Mouse (Mus musculus): Measurements from ENCODE around the gene Tiprl. TPM values are rescaled to one million over a fixed set of nuclear protein-coding genes. Genes with fewer than 3 reads are reported as not detected.

The Tiprl gene
- polyA plus RNA-seq, 1 experiment from 2014 or later = 108 TPM

- H3K4me3 ChIP-seq = no peak overlapping the region
- no peaks in the 10 kb centered on the region for H3K36me3 ChIP-seq
- peaks cover 3% of the 10 kb centered on the region; the same call in 1 of the 2 replicates for H3K4me1 ChIP-seq
- 0 out of 2 replicates have a peak, but pooled peaks cover 1% of the 10 kb centered on the region for H3K27me3 ChIP-seq (replicated peaks)
- no peaks in the 10 kb centered on the region for H3K9me3 ChIP-seq
- no peak overlapping the region for H3K4me2 ChIP-seq (replicated peaks)
- no peak overlapping the region for H3K27ac ChIP-seq
- H3K9ac ChIP-seq = no peak overlapping the region
- ATAC-seq (ENCODE audit: low FRiP score, low read depth) = no peak
- 79% methylated on average over 10 of the region's 10 CpGs for WGBS
Observed at GRCm38 (mm10) chr1:165188806-165189580, 47.8 kb downstream of the Tiprl start.

GRCm38 (mm10) chr1:165187357-165187756, 49.4 kb downstream of the Tiprl start:
- no peak overlapping the region for H3K4me2 ChIP-seq (replicated peaks)
- H3K27me3 ChIP-seq (replicated peaks) = no peaks in the 10 kb centered on the region
- H3K4me3 ChIP-seq = no peak overlapping the region
- no peak overlapping the region for H3K27ac ChIP-seq
- H3K4me1 ChIP-seq = no peaks in the 10 kb centered on the region; the same call in 1 of the 2 replicates
- no peak overlapping the region for H3K9ac ChIP-seq
- H3K9me3 ChIP-seq = no peaks in the 10 kb centered on the region
- ATAC-seq (ENCODE audit: low FRiP score, low read depth) = 0 out of 2 replicates have a peak, but pooled peaks have one; percentile 27
- no peaks in the 10 kb centered on the region for H3K36me3 ChIP-seq
- 46% methylated on average over 5 of the region's 5 CpGs for WGBS

GRCm38 (mm10) chr1:165186491-165186890, 50.3 kb downstream of the Tiprl start:
- 85% methylated on average over 12 of the region's 12 CpGs for WGBS
- Histone ChIP-seq H3K27me3 (replicated peaks) (no peaks in the 10 kb centered on the region), H3K4me3 (no peak overlapping the region), H3K4me1 (no peaks in the 10 kb centered on the region; the same call in 1 of the 2 replicates), H3K9ac (no peak overlapping the region), H3K36me3 (no peaks in the 10 kb centered on the region), H3K27ac (no peak overlapping the region), H3K4me2 (replicated peaks) (no peak overlapping the region), H3K9me3 (no peaks in the 10 kb centered on the region)
- ATAC-seq (ENCODE audit: low FRiP score, low read depth) = no peak

GRCm38 (mm10) chr1:165185116-165185515, 51.7 kb downstream of the Tiprl start:
- Histone ChIP-seq H3K9me3 (no peaks in the 10 kb centered on the region), H3K9ac (no peak overlapping the region), H3K4me1 (no peaks in the 10 kb centered on the region; the same call in 1 of the 2 replicates), H3K36me3 (no peaks in the 10 kb centered on the region), H3K4me3 (no peak overlapping the region), H3K4me2 (replicated peaks) (no peak overlapping the region), H3K27ac (no peak overlapping the region), H3K27me3 (replicated peaks) (no peaks in the 10 kb centered on the region)
- 69% methylated on average over 7 of the region's 7 CpGs for WGBS
- ATAC-seq (ENCODE audit: low FRiP score, low read depth) = no peak

GRCm38 (mm10) chr1:165184178-165184577, 52.6 kb downstream of the Tiprl start:
- Histone ChIP-seq H3K4me1 (no peaks in the 10 kb centered on the region; the same call in 1 of the 2 replicates), H3K9me3 (no peaks in the 10 kb centered on the region), H3K4me3 (no peak overlapping the region), H3K36me3 (no peaks in the 10 kb centered on the region), H3K9ac (no peak overlapping the region), H3K27me3 (replicated peaks) (no peaks in the 10 kb centered on the region), H3K4me2 (replicated peaks) (no peak overlapping the region), H3K27ac (no peak overlapping the region)
- ATAC-seq (ENCODE audit: low FRiP score, low read depth) = no peak
- 88% methylated on average over 3 of the region's 3 CpGs for WGBS

- no peaks in the 10 kb centered on the region for H3K36me3 ChIP-seq
- H3K4me2 ChIP-seq (replicated peaks) = no peak overlapping the region
- H3K27ac ChIP-seq = no peak overlapping the region
- H3K9me3 ChIP-seq = no peaks in the 10 kb centered on the region
- no peaks in the 10 kb centered on the region; the same call in 1 of the 2 replicates for H3K4me1 ChIP-seq
- H3K9ac ChIP-seq = no peak overlapping the region
- no peak overlapping the region for H3K4me3 ChIP-seq
- 85% methylated on average over 6 of the region's 6 CpGs for WGBS
- ATAC-seq (ENCODE audit: low FRiP score, low read depth) = no peak
- H3K27me3 ChIP-seq (replicated peaks) = no peaks in the 10 kb centered on the region
Observed at GRCm38 (mm10) chr1:165183400-165183799, 53.4 kb downstream of the Tiprl start.

GRCm38 (mm10) chr1:165179321-165179720, 57.5 kb downstream of the Tiprl start:
- Histone ChIP-seq H3K4me2 (replicated peaks) (no peak overlapping the region), H3K27ac (no peak overlapping the region), H3K9ac (no peak overlapping the region), H3K27me3 (replicated peaks) (no peaks in the 10 kb centered on the region), H3K9me3 (no peaks in the 10 kb centered on the region), H3K4me3 (no peak overlapping the region), H3K4me1 (no peaks in the 10 kb centered on the region), H3K36me3 (no peaks in the 10 kb centered on the region)
- 83% methylated on average over 5 of the region's 5 CpGs for WGBS
- ATAC-seq (ENCODE audit: low FRiP score, low read depth) = no peak

- Histone ChIP-seq H3K27me3 (replicated peaks) (no peaks in the 10 kb centered on the region), H3K27ac (no peak overlapping the region), H3K4me2 (replicated peaks) (no peak overlapping the region), H3K4me3 (no peak overlapping the region), H3K9ac (no peak overlapping the region), H3K9me3 (no peaks in the 10 kb centered on the region), H3K4me1 (no peaks in the 10 kb centered on the region), H3K36me3 (no peaks in the 10 kb centered on the region)
- ATAC-seq (ENCODE audit: low FRiP score, low read depth) = no peak
- WGBS = 91% methylated on average over 6 of the region's 6 CpGs
Observed at GRCm38 (mm10) chr1:165178075-165178474, 58.7 kb downstream of the Tiprl start.

GRCm38 (mm10) chr1:165174059-165174616, 62.7 kb downstream of the Tiprl start:
- Histone ChIP-seq H3K27me3 (replicated peaks) (no peaks in the 10 kb centered on the region), H3K4me3 (no peak overlapping the region), H3K9ac (no peak overlapping the region), H3K9me3 (no peaks in the 10 kb centered on the region), H3K4me1 (no peaks in the 10 kb centered on the region), H3K27ac (no peak overlapping the region), H3K4me2 (replicated peaks) (no peak overlapping the region), H3K36me3 (no peaks in the 10 kb centered on the region)
- 72% methylated on average over 9 of the region's 9 CpGs for WGBS
- no peak for ATAC-seq (ENCODE audit: low FRiP score, low read depth)

- no peak overlapping the region for H3K27ac ChIP-seq
- 82% methylated on average over 8 of the region's 8 CpGs for WGBS
- no peak for ATAC-seq (ENCODE audit: low FRiP score, low read depth)
Observed at GRCm38 (mm10) chr1:165171277-165171676, 65.5 kb downstream of the Tiprl start.

GRCm38 (mm10) chr1:165170157-165170556, 66.6 kb downstream of the Tiprl start:
- Histone ChIP-seq H3K27me3 (replicated peaks) (no peaks in the 10 kb centered on the region), H3K4me3 (no peak overlapping the region), H3K9ac (no peak overlapping the region), H3K4me2 (replicated peaks) (no peak overlapping the region), H3K4me1 (no peaks in the 10 kb centered on the region), H3K36me3 (no peaks in the 10 kb centered on the region), H3K27ac (no peak overlapping the region), H3K9me3 (no peaks in the 10 kb centered on the region)
- no peak for ATAC-seq (ENCODE audit: low FRiP score, low read depth)
- 61% methylated on average over 5 of the region's 5 CpGs for WGBS

More at GRCm38 (mm10) chr1:165171277-165171676, 65.5 kb downstream of the Tiprl start:
- no peak overlapping the region for H3K4me2 ChIP-seq (replicated peaks)
- no peaks in the 10 kb centered on the region for H3K4me1 ChIP-seq
- no peaks in the 10 kb centered on the region for H3K36me3 ChIP-seq
- H3K27me3 ChIP-seq (replicated peaks) = no peaks in the 10 kb centered on the region
- no peak overlapping the region for H3K4me3 ChIP-seq
- no peaks in the 10 kb centered on the region for H3K9me3 ChIP-seq
- no peak overlapping the region for H3K9ac ChIP-seq

GRCm38 (mm10) chr1:165169462-165169861, 67.3 kb downstream of the Tiprl start:
- Histone ChIP-seq H3K9ac (no peak overlapping the region), H3K4me3 (no peak overlapping the region), H3K4me2 (replicated peaks) (no peak overlapping the region), H3K36me3 (no peaks in the 10 kb centered on the region), H3K27ac (no peak overlapping the region), H3K4me1 (no peaks in the 10 kb centered on the region), H3K27me3 (replicated peaks) (no peaks in the 10 kb centered on the region), H3K9me3 (no peaks in the 10 kb centered on the region)
- ATAC-seq (ENCODE audit: low FRiP score, low read depth) = no peak
- WGBS = 81% methylated on average over 3 of the region's 3 CpGs

All from neural tube, embryonic 12.5 days (tissue).